Mouse (Mus musculus) heart, embryonic 15.5 days (tissue): ENCODE results near the gene Gapdhs. TPM values are rescaled to one million over a fixed set of nuclear protein-coding genes. Genes with fewer than 3 reads are reported as not detected.

ENCODE experiments used
- ATAC-seq: fragments of 200-750 bp; cut with Nextera tagmentation; replicated peaks from 2 replicates; pipeline ENCODE4 v1.8.0; 2017; ENCODE audit warnings: low read depth, moderate TSS enrichment; ENCODE audit not compliant: insufficient number of reproducible peaks, insufficient read depth, low FRiP score
- H3K27ac ChIP-seq: fragments of 300-500 bp; sonication (generic); 2 replicates; pipeline ENCODE4 v1.5.1; 2015; ENCODE audit warnings: mild to moderate bottlenecking, inconsistent platforms
- H3K27me3 ChIP-seq: fragments of 300-500 bp; sonication (generic); 2 replicates; pipeline ENCODE4 v1.6.1; 2015; ENCODE audit warnings: inconsistent platforms
- H3K36me3 ChIP-seq: fragments of 300-500 bp; sonication (generic); 2 replicates; pipeline ENCODE4 v1.6.1; 2015; ENCODE audit warnings: mild to moderate bottlenecking, inconsistent platforms
- H3K4me1 ChIP-seq: fragments of 300-500 bp; sonication (generic); replicated peaks from 2 replicates; pipeline ENCODE4 v1.6.1; 2015; ENCODE audit warnings: inconsistent platforms
- H3K4me2 ChIP-seq: fragments of 300-500 bp; sonication (generic); 2 replicates; pipeline ENCODE4 v1.6.1; 2015; ENCODE audit warnings: inconsistent platforms, mild to moderate bottlenecking, moderate library complexity
- H3K4me3 ChIP-seq: fragments of 300-500 bp; sonication (generic); 2 replicates; pipeline ENCODE4 v1.5.1; 2015; ENCODE audit warnings: mild to moderate bottlenecking, inconsistent platforms
- H3K9ac ChIP-seq: fragments of 300-500 bp; sonication (generic); 2 replicates; pipeline ENCODE4 v1.6.1; 2015; ENCODE audit warnings: mild to moderate bottlenecking, inconsistent platforms
- H3K9me3 ChIP-seq: fragments of 300-500 bp; sonication (generic); replicated peaks from 2 replicates; pipeline ENCODE4 v1.6.1; 2016; ENCODE audit warnings: inconsistent platforms
- WGBS: fragments of 180-500 bp; shearing (Covaris S2); methylation state at CpG from one replicate; pipeline ENCODE4 v1.1.7; 2015; ENCODE audit warnings: mixed read lengths; 5-methylcytosine and 5-hydroxymethylcytosine counted together
- polyA plus RNA-seq: library from polyadenylated mRNA; unstranded; fragments of >200 nt; fragmentation: Nextera tagmentation; extraction: Ambion mirVana; gene quantifications from 2 replicates; pipeline ENCODE4 v1.2.1, GENCODE M21; 2015

The Gapdhs gene
- polyA plus RNA-seq, 1 experiment from 2014 or later, result not detected

DNA sequence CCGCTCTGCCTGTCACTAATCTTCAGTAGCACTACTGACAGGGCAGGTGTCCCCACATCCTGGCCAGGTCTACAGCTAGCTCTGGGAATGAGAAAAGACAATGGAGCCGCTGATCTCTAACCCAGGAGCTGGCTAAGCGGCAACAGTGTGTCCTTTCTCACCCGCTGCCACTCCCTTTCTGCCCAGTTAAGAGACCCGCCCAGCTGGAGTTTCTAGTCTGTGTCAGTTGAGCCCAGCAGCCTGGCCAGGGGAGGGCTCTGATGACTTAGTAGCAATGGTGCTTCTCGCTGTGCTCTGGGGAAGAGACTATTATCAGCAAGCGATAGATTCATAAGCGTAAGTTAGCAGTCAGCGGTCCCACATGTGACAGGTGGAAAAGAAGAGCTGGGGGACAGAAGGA, 25.8 kb upstream of the Gapdhs start:
- Histone ChIP-seq H3K9me3 (no peaks in the 10 kb centered on the region), H3K27ac (no peak overlapping the region), H3K27me3 (no peaks in the 10 kb centered on the region; the same call in 1 of the 2 replicates), H3K36me3 (no peaks in the 10 kb centered on the region), H3K9ac (no peak overlapping the region), H3K4me2 (no peak overlapping the region), H3K4me3 (no peak overlapping the region), H3K4me1 (no peaks in the 10 kb centered on the region)
- 22% methylated on average over 9 of the region's 9 CpGs for WGBS
- no peak for ATAC-seq

DNA sequence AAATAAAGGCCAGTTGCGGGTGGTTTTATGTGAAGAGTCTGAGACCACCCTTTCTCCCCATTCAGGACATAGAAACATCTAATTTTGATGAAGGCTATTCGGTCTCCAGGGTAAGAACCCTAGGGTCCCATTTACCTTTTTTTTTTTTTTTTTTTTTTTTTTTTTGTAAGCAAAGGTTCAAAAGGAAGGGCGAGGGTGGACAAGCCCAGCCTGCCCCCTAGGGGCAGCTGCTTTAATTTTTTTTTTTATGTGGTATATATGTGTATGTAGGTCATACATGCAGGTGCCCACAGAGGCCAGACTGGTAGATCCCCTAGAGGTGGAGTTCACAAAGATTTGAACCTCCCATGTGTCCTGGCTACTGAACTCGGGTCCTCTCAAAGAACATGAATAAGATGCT, 22.9 kb upstream of the Gapdhs start:
- H3K9me3 ChIP-seq, result no peaks in the 10 kb centered on the region
- no peak overlapping the region for H3K4me2 ChIP-seq
- H3K27ac ChIP-seq, result no peak overlapping the region
- no peaks in the 10 kb centered on the region; the same call in 1 of the 2 replicates for H3K4me1 ChIP-seq
- no peak overlapping the region for H3K4me3 ChIP-seq
- H3K9ac ChIP-seq, result no peak overlapping the region
- no peak for ATAC-seq
- 82% methylated on average over 4 of the region's 4 CpGs for WGBS
- H3K27me3 ChIP-seq, result peaks cover 3% of the 10 kb centered on the region
- no peaks in the 10 kb centered on the region for H3K36me3 ChIP-seq

GRCm38 (mm10) chr7:30765173-30765572, 21.7 kb upstream of the Gapdhs start:
- H3K9me3 ChIP-seq, result no peaks in the 10 kb centered on the region
- no peaks in the 10 kb centered on the region; the same call in 1 of the 2 replicates for H3K4me1 ChIP-seq
- H3K9ac ChIP-seq, result no peak overlapping the region
- H3K4me2 ChIP-seq, result no peak overlapping the region
- H3K4me3 ChIP-seq, result no peak overlapping the region
- H3K36me3 ChIP-seq, result no peaks in the 10 kb centered on the region
- 34% methylated on average over 11 of the region's 11 CpGs for WGBS
- H3K27me3 ChIP-seq, result peaks cover 3% of the 10 kb centered on the region
- no peak overlapping the region for H3K27ac ChIP-seq
- no peak for ATAC-seq

GRCm38 (mm10) chr7:30763456-30763855, 20.0 kb upstream of the Gapdhs start, which contains the start of gene Dmkn:
Gene Dmkn (plus strand): TSS chr7:30763756.
- Histone ChIP-seq H3K4me2 (no peak within 1 kb of the TSS), H3K36me3 (no peaks in the 10 kb centered on the region), H3K4me1 (no peaks in the 10 kb centered on the region; the same call in 1 of the 2 replicates), H3K27ac (no peak within 1 kb of the TSS), H3K4me3 (no peak within 1 kb of the TSS), H3K27me3 (peaks cover 3% of the 10 kb centered on the region), H3K9me3 (no peaks in the 10 kb centered on the region), H3K9ac (no peak within 1 kb of the TSS)
- 58% methylated on average over 5 of the region's 5 CpGs for WGBS
- no peak for ATAC-seq

DNA sequence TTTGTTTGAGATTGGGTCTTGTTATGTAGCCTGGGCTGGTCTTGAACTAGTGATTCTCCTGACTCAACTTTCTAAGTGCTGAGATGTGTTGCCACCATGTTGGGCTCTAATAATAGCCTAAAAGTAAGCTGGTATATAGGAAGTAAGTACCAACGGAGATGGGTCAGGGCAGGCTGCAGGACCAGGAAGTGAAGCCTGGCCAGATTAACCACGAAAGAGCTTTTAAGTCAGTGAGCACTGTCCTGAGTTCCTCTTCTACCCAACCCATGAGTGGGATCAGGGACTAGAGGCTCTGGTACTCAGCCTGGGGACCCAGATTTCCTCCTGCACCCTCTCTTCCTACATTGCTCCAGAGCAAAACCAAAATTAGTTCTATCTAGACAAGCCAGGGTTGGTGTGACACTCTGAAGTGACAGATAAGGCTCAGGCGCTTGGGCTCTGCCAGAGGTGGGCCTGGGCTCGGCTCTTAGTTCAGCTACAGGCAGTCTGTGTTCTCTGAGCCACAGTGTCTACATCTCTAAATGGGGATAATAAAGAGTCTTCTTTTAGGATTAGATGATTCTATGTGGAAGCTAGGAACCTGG, 18.4 kb upstream of the Gapdhs start:
- Histone ChIP-seq H3K27ac (no peak overlapping the region), H3K4me2 (no peak overlapping the region), H3K9me3 (no peaks in the 10 kb centered on the region), H3K4me3 (no peak overlapping the region), H3K4me1 (no peaks in the 10 kb centered on the region; the same call in 1 of the 2 replicates), H3K36me3 (no peaks in the 10 kb centered on the region), H3K27me3 (peaks cover 3% of the 10 kb centered on the region), H3K9ac (no peak overlapping the region)
- whole genome bisulfite sequencing, result 40% methylated on average over 4 of the region's 4 CpGs
- ATAC-seq, result no peak

DNA sequence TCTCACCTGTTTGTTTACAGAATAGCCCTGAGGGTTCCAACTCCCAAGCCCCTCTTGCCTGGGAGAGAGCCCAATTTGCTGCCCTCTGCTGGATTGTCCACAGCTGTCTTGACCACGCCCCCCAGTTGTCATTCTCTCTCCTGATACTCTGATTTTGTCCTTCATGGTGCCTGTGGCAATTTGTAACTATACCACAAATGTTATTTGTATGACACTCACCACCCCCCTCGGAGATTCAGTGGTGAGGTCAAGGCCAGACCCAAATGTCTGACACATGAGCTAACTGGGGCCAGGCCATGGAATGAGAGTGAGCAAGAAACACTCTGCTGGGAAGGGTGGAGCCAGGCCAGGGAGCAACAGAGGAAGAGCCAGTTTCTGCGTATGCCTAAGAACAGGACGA, 15.4 kb upstream of the Gapdhs start:
- Histone ChIP-seq H3K9ac (no peak overlapping the region), H3K27ac (no peak overlapping the region), H3K4me3 (no peak overlapping the region), H3K36me3 (peaks cover 10% of the 10 kb centered on the region), H3K27me3 (peaks cover under 1% of the 10 kb centered on the region; the same call in 1 of the 2 replicates), H3K4me1 (no peaks in the 10 kb centered on the region; the same call in 1 of the 2 replicates), H3K9me3 (peaks cover 7% of the 10 kb centered on the region), H3K4me2 (no peak overlapping the region)
- WGBS, result 24% methylated on average over 4 of the region's 4 CpGs
- no peak for ATAC-seq

- Histone ChIP-seq H3K4me1 (no peaks in the 10 kb centered on the region; the same call in 1 of the 2 replicates), H3K36me3 (peaks cover 10% of the 10 kb centered on the region), H3K9me3 (peaks cover 7% of the 10 kb centered on the region), H3K9ac (no peak overlapping the region), H3K27me3 (no peaks in the 10 kb centered on the region), H3K4me3 (no peak overlapping the region), H3K27ac (no peak overlapping the region), H3K4me2 (no peak overlapping the region)
- no peak for ATAC-seq
- 74% methylated on average over 2 of the region's 3 CpGs for WGBS
Observed at GRCm38 (mm10) chr7:30757001-30757400, 13.5 kb upstream of the Gapdhs start.

- H3K27ac ChIP-seq, result no peak within 1 kb of the TSS
- no peaks in the 10 kb centered on the region for H3K4me1 ChIP-seq
- H3K4me2 ChIP-seq, result no peak within 1 kb of the TSS
- 57% methylated on average over 5 of the region's 5 CpGs for WGBS
- H3K9ac ChIP-seq, result no peak within 1 kb of the TSS
- H3K36me3 ChIP-seq, result peaks cover 10% of the 10 kb centered on the region
- H3K4me3 ChIP-seq, result no peak within 1 kb of the TSS
- H3K27me3 ChIP-seq, result no peaks in the 10 kb centered on the region
- peaks cover 7% of the 10 kb centered on the region for H3K9me3 ChIP-seq
- ATAC-seq, result no peak
Observed at GRCm38 (mm10) chr7:30751086-30751669, 7.7 kb upstream of the Gapdhs start, which contains the start of gene Sbsn. Gene Sbsn (plus strand): TSS chr7:30751471.

GRCm38 (mm10) chr7:30749824-30750606, 6.5 kb upstream of the Gapdhs start:
- 71% methylated on average over 13 of the region's 13 CpGs for WGBS
- ATAC-seq, result no peak

DNA sequence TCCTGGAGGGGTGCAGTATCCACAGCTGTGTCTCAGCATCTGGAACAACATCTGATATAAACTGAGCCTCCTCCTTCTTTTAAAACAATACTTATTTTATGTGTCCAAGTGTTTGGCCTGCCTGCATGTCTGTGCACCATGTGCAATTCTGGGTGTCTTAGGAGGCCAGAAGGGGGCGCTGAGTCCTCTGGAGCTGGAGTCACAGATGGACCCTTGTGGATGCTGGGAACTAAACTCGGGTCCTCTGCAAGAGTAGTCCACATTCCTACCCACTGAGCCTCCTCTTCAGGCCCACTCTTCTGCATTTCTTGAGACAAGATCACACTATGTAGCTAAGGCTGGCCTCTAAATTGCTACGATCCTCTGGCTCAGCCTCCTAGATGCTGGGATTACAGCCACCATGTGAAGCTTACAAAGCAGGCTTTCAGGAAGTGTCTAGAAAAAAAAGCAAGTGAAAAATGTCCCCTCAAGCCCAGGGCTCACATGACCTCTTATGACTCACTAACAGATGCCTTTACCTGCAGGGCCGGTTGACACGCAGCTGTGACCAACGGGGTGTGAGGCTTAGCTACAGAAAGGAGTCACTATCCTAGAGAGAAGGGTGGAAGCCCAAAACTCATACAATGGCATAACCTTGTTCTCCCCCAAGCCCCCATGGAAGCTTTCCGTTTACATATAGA, 4.2 kb upstream of the Gapdhs start:
- no peaks in the 10 kb centered on the region for H3K9me3 ChIP-seq
- WGBS, result 80% methylated on average over 7 of the region's 7 CpGs
- no peak for ATAC-seq
- no peak overlapping the region for H3K4me3 ChIP-seq
- no peaks in the 10 kb centered on the region for H3K27me3 ChIP-seq
- no peaks in the 10 kb centered on the region for H3K36me3 ChIP-seq
- H3K4me1 ChIP-seq, result peaks cover 9% of the 10 kb centered on the region
- H3K27ac ChIP-seq, result no peak overlapping the region
- H3K9ac ChIP-seq, result no peak overlapping the region
- H3K4me2 ChIP-seq, result no peak overlapping the region

More at GRCm38 (mm10) chr7:30749824-30750606, 6.5 kb upstream of the Gapdhs start:
- no peak overlapping the region for H3K27ac ChIP-seq
- no peaks in the 10 kb centered on the region for H3K4me1 ChIP-seq
- peaks cover 5% of the 10 kb centered on the region for H3K9me3 ChIP-seq
- no peak overlapping the region for H3K9ac ChIP-seq
- no peak overlapping the region for H3K4me3 ChIP-seq
- H3K36me3 ChIP-seq, result peaks cover 4% of the 10 kb centered on the region
- H3K27me3 ChIP-seq, result no peaks in the 10 kb centered on the region
- no peak overlapping the region for H3K4me2 ChIP-seq

- no peak overlapping the region for H3K4me3 ChIP-seq
- ATAC-seq, result 0 out of 2 replicates have a peak, but pooled peaks have one; percentile 41
- no peak overlapping the region for H3K9ac ChIP-seq
- H3K36me3 ChIP-seq, result no peaks in the 10 kb centered on the region
- no peaks in the 10 kb centered on the region for H3K9me3 ChIP-seq
- H3K4me2 ChIP-seq, result no peak overlapping the region
- no peaks in the 10 kb centered on the region for H3K27me3 ChIP-seq
- H3K4me1 ChIP-seq, result peaks cover 9% of the 10 kb centered on the region
- WGBS, result 22% methylated on average over 4 of the region's 4 CpGs
- no peak overlapping the region for H3K27ac ChIP-seq
Observed at GRCm38 (mm10) chr7:30744022-30744598, 629 bp upstream of the Gapdhs start.
